Mouse (Mus musculus) heart, embryonic 14.5 days (tissue): ENCODE results near the gene Fzr1. TPM values are rescaled to one million over a fixed set of nuclear protein-coding genes. Genes with fewer than 3 reads are reported as not detected.

Experiments used
- ATAC-seq: fragments of 200-750 bp; cut with Nextera tagmentation; 2 replicates; pipeline ENCODE4 v1.8.0; 2017; ENCODE audit warnings: low read depth, moderate TSS enrichment; ENCODE audit not compliant: insufficient number of reproducible peaks, insufficient read depth, low FRiP score
- H3K27ac ChIP-seq, 2 experiments: fragments of 200-500 bp in 1 of 2; fragments of 300-500 bp in 1 of 2; sonication (generic) in 1 of 2; replicated peaks in 1 of 2; 2 replicates each; pipeline ENCODE4 v1.5.1; 2012 to 2014; ENCODE audit warnings: low read depth in 2 of 2, low read length in 2 of 2, control low read depth in 1 of 2, mild to moderate bottlenecking in 1 of 2, mixed read lengths in 1 of 2; ENCODE audit not compliant: control insufficient read depth in 1 of 2, insufficient read depth in 1 of 2
- H3K27me3 ChIP-seq: fragments of 300-500 bp; sonication (generic); 2 replicates; pipeline ENCODE4 v1.6.1; 2014; ENCODE audit warnings: mild to moderate bottlenecking, low read length, control low read depth; ENCODE audit not compliant: control insufficient read depth, insufficient read depth
- H3K36me3 ChIP-seq: fragments of 300-500 bp; sonication (generic); 2 replicates; pipeline ENCODE4 v1.6.1; 2014; ENCODE audit warnings: mild to moderate bottlenecking, control low read depth, low read length, mixed read lengths; ENCODE audit not compliant: control insufficient read depth, insufficient read depth
- H3K4me1 ChIP-seq, 2 experiments: fragments of 200-500 bp in 1 of 2; fragments of 300-500 bp in 1 of 2; sonication (generic) in 1 of 2; 2 replicates each; pipeline ENCODE4 v1.6.1; 2012 to 2014; ENCODE audit warnings: low read length in 2 of 2, control low read depth in 1 of 2, mixed read lengths in 1 of 2; ENCODE audit not compliant: control insufficient read depth in 2 of 2, insufficient read depth in 2 of 2
- H3K4me2 ChIP-seq: fragments of 300-500 bp; sonication (generic); 2 replicates; pipeline ENCODE4 v1.6.1; 2014; ENCODE audit warnings: mild to moderate bottlenecking, low read length
- H3K4me3 ChIP-seq, 2 experiments: fragments of 200-500 bp in 1 of 2; fragments of 300-500 bp in 1 of 2; sonication (generic) in 1 of 2; 2 replicates each; pipeline ENCODE4 v1.5.1; 2012 to 2014; ENCODE audit warnings: low read length in 2 of 2, mild to moderate bottlenecking in 2 of 2, control low read depth in 1 of 2, low read depth in 1 of 2, moderate library complexity in 1 of 2; ENCODE audit not compliant: control insufficient read depth in 1 of 2, insufficient read depth in 1 of 2
- H3K9ac ChIP-seq: fragments of 300-500 bp; sonication (generic); 2 replicates; pipeline ENCODE4 v1.6.1; 2014; ENCODE audit warnings: mild to moderate bottlenecking, low read length
- H3K9me3 ChIP-seq: fragments of 300-500 bp; sonication (generic); 2 replicates; pipeline ENCODE4 v1.6.1; 2016; ENCODE audit warnings: low read length, control low read depth; ENCODE audit not compliant: control insufficient read depth
- WGBS: fragments of 180-500 bp; shearing (Covaris S2); extraction: QIAGEN DNeasy Blood & Tissue Kit; methylation state at CpG from one replicate; pipeline ENCODE4 v1.1.7; 2014; 5-methylcytosine and 5-hydroxymethylcytosine counted together
- polyA plus RNA-seq: library from polyadenylated mRNA; unstranded; fragments of >200 nt; fragmentation: Nextera tagmentation; extraction: Ambion mirVana; gene quantifications from 2 replicates; pipeline ENCODE4 v1.2.1, GENCODE M21; 2014

Fzr1 gene
- polyA plus RNA-seq, 1 experiment from 2014 or later: 64.6 TPM

GRCm38 (mm10) chr10:81409330-81409729 lies 31.0 kb upstream of the Fzr1 start:
- H3K27me3 ChIP-seq: no peaks in the 10 kb centered on the region
- H3K4me1 ChIP-seq: peaks cover 63 to 84% of the 10 kb centered on the region in 2 experiments
- H3K9ac ChIP-seq: peak overlapping the region; percentile 28; the same call in 1 of the 2 replicates
- H3K9me3 ChIP-seq: no peaks in the 10 kb centered on the region
- WGBS: 38% methylated on average over 6 of the region's 8 CpGs
- peak overlapping the region; percentile 35 for H3K4me2 ChIP-seq
- H3K4me3 ChIP-seq: peak overlapping the region; percentile 6 to 12; a peak in 3 of 4 replicates
- H3K36me3 ChIP-seq: peaks cover 47% of the 10 kb centered on the region
- H3K27ac ChIP-seq: peak overlapping the region; percentile 33 to 97
- no peak for ATAC-seq

- 26% methylated on average over 9 of the region's 9 CpGs for WGBS
- no peak overlapping the region for H3K4me3 ChIP-seq
- no peak overlapping the region for H3K4me2 ChIP-seq
- no peak overlapping the region; the same call in 1 of the 2 replicates for H3K9ac ChIP-seq
- peak; percentile 37 for ATAC-seq
- peak overlapping the region; percentile 24 to 97 for H3K27ac ChIP-seq
- peaks cover 52% of the 10 kb centered on the region for H3K36me3 ChIP-seq
- no peaks in the 10 kb centered on the region for H3K9me3 ChIP-seq
- peaks cover 59 to 81% of the 10 kb centered on the region in 2 experiments for H3K4me1 ChIP-seq
- H3K27me3 ChIP-seq: no peaks in the 10 kb centered on the region
Observed at GRCm38 (mm10) chr10:81408871-81409291, 30.6 kb upstream of the Fzr1 start.

GRCm38 (mm10) chr10:81408424-81408729 lies 30.1 kb upstream of the Fzr1 start:
- Histone ChIP-seq H3K27ac (peak overlapping the region; percentile 24 to 97; a peak in 3 of 4 replicates), H3K9ac (peak overlapping the region; percentile 38; the same call in 1 of the 2 replicates), H3K27me3 (no peaks in the 10 kb centered on the region), H3K4me3 (no peak overlapping the region), H3K4me2 (no peak overlapping the region), H3K4me1 (peaks cover 55 to 80% of the 10 kb centered on the region in 2 experiments), H3K36me3 (peaks cover 57% of the 10 kb centered on the region), H3K9me3 (no peaks in the 10 kb centered on the region)
- 46% methylated on average over 13 of the region's 13 CpGs for WGBS
- ATAC-seq: no peak

- Histone ChIP-seq H3K9me3 (no peaks in the 10 kb centered on the region), H3K4me2 (peak overlapping the region; percentile 56), H3K4me3 (peak overlapping the region; percentile 26 to 34), H3K36me3 (peaks cover 59% of the 10 kb centered on the region), H3K27me3 (no peaks in the 10 kb centered on the region), H3K9ac (peak overlapping the region; percentile 64), H3K27ac (peak overlapping the region; percentile 42 to 97), H3K4me1 (peaks cover 52 to 80% of the 10 kb centered on the region in 2 experiments)
- whole genome bisulfite sequencing: 22% methylated on average over 31 of the region's 31 CpGs
- 0 out of 2 replicates have a peak, but pooled peaks have one; percentile 17 for ATAC-seq
Observed at GRCm38 (mm10) chr10:81407539-81408423, 29.5 kb upstream of the Fzr1 start.

GRCm38 (mm10) chr10:81406504-81407440 lies 28.5 kb upstream of the Fzr1 start:
- WGBS: 27% methylated on average over 24 of the region's 24 CpGs

GRCm38 (mm10) chr10:81405588-81406201 lies 27.4 kb upstream of the Fzr1 start:
- Histone ChIP-seq H3K9ac (no peak overlapping the region), H3K27me3 (no peaks in the 10 kb centered on the region), H3K36me3 (peaks cover 62% of the 10 kb centered on the region), H3K27ac (peak overlapping the region in 1 of 2 experiments; percentile 11; a peak in 1 of 4 replicates), H3K4me2 (0 out of 2 replicates have a peak overlapping the region, but pooled peaks have one; percentile 56), H3K4me1 (peaks cover 48 to 80% of the 10 kb centered on the region in 2 experiments), H3K4me3 (no peak overlapping the region), H3K9me3 (no peaks in the 10 kb centered on the region)
- WGBS: 48% methylated on average over 13 of the region's 13 CpGs
- ATAC-seq: no peak

More at GRCm38 (mm10) chr10:81406504-81407440, 28.5 kb upstream of the Fzr1 start:
- Histone ChIP-seq H3K9ac (peak overlapping the region; percentile 64), H3K4me1 (peaks cover 50 to 80% of the 10 kb centered on the region in 2 experiments), H3K4me2 (peak overlapping the region; percentile 56), H3K27me3 (no peaks in the 10 kb centered on the region), H3K36me3 (peaks cover 56% of the 10 kb centered on the region), H3K4me3 (peak overlapping the region; percentile 26 to 34), H3K9me3 (no peaks in the 10 kb centered on the region), H3K27ac (peak overlapping the region; percentile 42 to 97)
- no peak for ATAC-seq

- Histone ChIP-seq H3K9ac (no peak overlapping the region), H3K4me2 (no peak overlapping the region), H3K27ac (no peak overlapping the region), H3K27me3 (no peaks in the 10 kb centered on the region), H3K9me3 (no peaks in the 10 kb centered on the region), H3K4me3 (no peak overlapping the region), H3K4me1 (peaks cover 44 to 71% of the 10 kb centered on the region in 2 experiments), H3K36me3 (peaks cover 72% of the 10 kb centered on the region)
- 64% methylated on average over 18 of the region's 18 CpGs for WGBS
- no peak for ATAC-seq
Observed at GRCm38 (mm10) chr10:81404720-81405119, 26.4 kb upstream of the Fzr1 start.
